Mouse (Mus musculus) spleen, adult 2 months (tissue): ENCODE data around the gene E330021D16Rik.

ENCODE experiments used
- CTCF ChIP-seq: fragments of 200-500 bp; IDR thresholded peaks from 2 replicates; pipeline ENCODE4 v1.5.1; 2011; ENCODE audit warnings: mild to moderate bottlenecking, inconsistent platforms; ENCODE audit not compliant: insufficient read depth, insufficient read length, insufficient replicate concordance; ENCODE audit errors: extremely low read depth
- POLR2A ChIP-seq: fragments of 200-500 bp; IDR thresholded peaks from 2 replicates; pipeline ENCODE4 v1.6.1; 2011; ENCODE audit warnings: low read depth, low read length, inconsistent platforms

- TF ChIP-seq CTCF (no peak), POLR2A (no peak)
Measured at GRCm38 (mm10) chr6:136455696-136456095, 40.3 kb upstream of the E330021D16Rik start.
